Mouse (Mus musculus) forebrain, embryonic 16.5 days (tissue): ENCODE measurements at regions not wholly inside any gene's neighbourhood (a gene's known extent, or its start where the extent isn't known, plus 50 kb on each side); places are given as distances from the start of the nearest gene placed in this dataset.

ENCODE experiments used
- ATAC-seq: fragments of 200-750 bp; cut with Nextera tagmentation; 2 replicates; pipeline ENCODE4 v1.8.0; 2017; ENCODE audit warnings: mild to moderate bottlenecking, moderate library complexity
- H3K27ac ChIP-seq: fragments of 300-500 bp; sonication (generic); 2 replicates; pipeline ENCODE4 v1.5.1; 2014; ENCODE audit warnings: low read length, control low read depth
- H3K27me3 ChIP-seq: fragments of 300-500 bp; sonication (generic); replicated peaks from 2 replicates; pipeline ENCODE4 v1.6.1; 2014; ENCODE audit warnings: low read length; ENCODE audit not compliant: control insufficient read depth, insufficient read depth
- H3K36me3 ChIP-seq: fragments of 300-500 bp; sonication (generic); 2 replicates; pipeline ENCODE4 v1.6.1; 2014; ENCODE audit not compliant: control insufficient read depth, insufficient read depth
- H3K4me1 ChIP-seq: fragments of 300-500 bp; sonication (generic); replicated peaks from 2 replicates; pipeline ENCODE4 v1.6.1; 2014; ENCODE audit warnings: low read length; ENCODE audit not compliant: control insufficient read depth, insufficient read depth
- H3K4me2 ChIP-seq: fragments of 300-500 bp; sonication (generic); 2 replicates; pipeline ENCODE4 v1.6.1; 2014; ENCODE audit warnings: mild to moderate bottlenecking, low read length, control low read depth
- H3K4me3 ChIP-seq: fragments of 300-500 bp; sonication (generic); replicated peaks from 2 replicates; pipeline ENCODE4 v1.5.1; 2014; ENCODE audit warnings: mild to moderate bottlenecking, low read length, control low read depth
- H3K9ac ChIP-seq: fragments of 300-500 bp; sonication (generic); replicated peaks from 2 replicates; pipeline ENCODE4 v1.6.1; 2014; ENCODE audit warnings: low read depth, low read length, control low read depth
- H3K9me3 ChIP-seq: fragments of 300-500 bp; sonication (generic); 2 replicates; pipeline ENCODE4 v1.6.1; 2016; ENCODE audit warnings: low read length; ENCODE audit not compliant: control insufficient read depth
- WGBS: fragments of 180-500 bp; shearing (Covaris S2); extraction: QIAGEN DNeasy Blood & Tissue Kit; methylation state at CpG from one replicate; pipeline ENCODE4 v1.1.7; 2014; 5-methylcytosine and 5-hydroxymethylcytosine counted together

GRCm38 (mm10) chr3:147070972-147071371, 218.8 kb downstream of the Ttll7 start:
- no peak overlapping the region for H3K9ac ChIP-seq
- no peak overlapping the region for H3K4me2 ChIP-seq
- H3K27me3 ChIP-seq = no peaks in the 10 kb centered on the region
- no peak overlapping the region for H3K4me3 ChIP-seq
- H3K4me1 ChIP-seq = no peaks in the 10 kb centered on the region
- ATAC-seq = no peak
- no peaks in the 10 kb centered on the region for H3K9me3 ChIP-seq
- H3K27ac ChIP-seq = no peak overlapping the region
- 84% methylated on average over 2 of the region's 2 CpGs for WGBS
- H3K36me3 ChIP-seq = no peaks in the 10 kb centered on the region

- Histone ChIP-seq H3K4me3 (no peak overlapping the region), H3K36me3 (no peaks in the 10 kb centered on the region), H3K9me3 (no peaks in the 10 kb centered on the region), H3K4me2 (no peak overlapping the region), H3K27ac (no peak overlapping the region), H3K4me1 (peaks cover 21% of the 10 kb centered on the region), H3K27me3 (no peaks in the 10 kb centered on the region; the same call in 1 of the 2 replicates), H3K9ac (no peak overlapping the region)
- ATAC-seq = peak; percentile 37; the same call in 1 of the 2 replicates
- 25% methylated on average over 3 of the region's 3 CpGs for WGBS
Observed at GRCm38 (mm10) chr3:147080197-147080596, 228.0 kb downstream of the Ttll7 start.

- H3K27ac ChIP-seq = no peak overlapping the region
- 49% methylated on average over 4 of the region's 4 CpGs for WGBS
- no peaks in the 10 kb centered on the region; the same call in 1 of the 2 replicates for H3K27me3 ChIP-seq
- H3K4me1 ChIP-seq = peaks cover 21% of the 10 kb centered on the region
- H3K9me3 ChIP-seq = no peaks in the 10 kb centered on the region
- no peaks in the 10 kb centered on the region for H3K36me3 ChIP-seq
- H3K9ac ChIP-seq = no peak overlapping the region
- no peak overlapping the region for H3K4me3 ChIP-seq
- ATAC-seq = no peak
- H3K4me2 ChIP-seq = no peak overlapping the region
Observed at GRCm38 (mm10) chr3:147080768-147081448, 228.7 kb downstream of the Ttll7 start.

GRCm38 (mm10) chr3:147081763-147082162, 229.6 kb downstream of the Ttll7 start:
- Histone ChIP-seq H3K4me2 (no peak overlapping the region), H3K36me3 (no peaks in the 10 kb centered on the region), H3K4me1 (peaks cover 21% of the 10 kb centered on the region), H3K27me3 (no peaks in the 10 kb centered on the region; the same call in 1 of the 2 replicates), H3K9me3 (no peaks in the 10 kb centered on the region), H3K4me3 (no peak overlapping the region), H3K27ac (no peak overlapping the region), H3K9ac (no peak overlapping the region)
- ATAC-seq = no peak
- WGBS = 44% methylated on average over 9 of the region's 9 CpGs

GRCm38 (mm10) chr3:147082255-147082943, 230.2 kb downstream of the Ttll7 start:
- Histone ChIP-seq H3K27me3 (no peaks in the 10 kb centered on the region; the same call in 1 of the 2 replicates), H3K4me2 (no peak overlapping the region), H3K9me3 (no peaks in the 10 kb centered on the region), H3K36me3 (no peaks in the 10 kb centered on the region), H3K9ac (no peak overlapping the region), H3K4me3 (no peak overlapping the region), H3K4me1 (peaks cover 21% of the 10 kb centered on the region), H3K27ac (no peak overlapping the region)
- 10% methylated on average over 7 of the region's 7 CpGs for WGBS
- ATAC-seq = no peak

GRCm38 (mm10) chr3:147083374-147083773, 231.2 kb downstream of the Ttll7 start:
- Histone ChIP-seq H3K36me3 (no peaks in the 10 kb centered on the region), H3K9me3 (no peaks in the 10 kb centered on the region), H3K27ac (no peak overlapping the region), H3K4me1 (peaks cover 21% of the 10 kb centered on the region), H3K9ac (no peak overlapping the region), H3K27me3 (no peaks in the 10 kb centered on the region; the same call in 1 of the 2 replicates), H3K4me2 (peak overlapping the region; percentile 36), H3K4me3 (0 out of 2 replicates have a peak overlapping the region, but pooled peaks have one; percentile 3)
- WGBS = 9% methylated on average over 11 of the region's 11 CpGs
- ATAC-seq = 0 out of 2 replicates have a peak, but pooled peaks have one; percentile 13

GRCm38 (mm10) chr3:147083823-147084222, 231.7 kb downstream of the Ttll7 start:
- WGBS = 32% methylated on average over 4 of the region's 4 CpGs
- ATAC-seq = no peak
- no peaks in the 10 kb centered on the region; the same call in 1 of the 2 replicates for H3K27me3 ChIP-seq
- no peak overlapping the region for H3K4me3 ChIP-seq
- no peak overlapping the region for H3K27ac ChIP-seq
- H3K4me1 ChIP-seq = peaks cover 21% of the 10 kb centered on the region
- H3K9me3 ChIP-seq = no peaks in the 10 kb centered on the region
- no peak overlapping the region for H3K9ac ChIP-seq
- H3K4me2 ChIP-seq = peak overlapping the region; percentile 36; the same call in 1 of the 2 replicates
- no peaks in the 10 kb centered on the region for H3K36me3 ChIP-seq

GRCm38 (mm10) chr3:147084624-147085189, 232.5 kb downstream of the Ttll7 start:
- H3K27ac ChIP-seq = no peak overlapping the region
- no peak overlapping the region for H3K9ac ChIP-seq
- no peaks in the 10 kb centered on the region; the same call in 1 of the 2 replicates for H3K27me3 ChIP-seq
- H3K4me2 ChIP-seq = no peak overlapping the region
- ATAC-seq = no peak
- no peaks in the 10 kb centered on the region for H3K36me3 ChIP-seq
- H3K9me3 ChIP-seq = no peaks in the 10 kb centered on the region
- H3K4me1 ChIP-seq = peaks cover 21% of the 10 kb centered on the region
- 25% methylated on average over 9 of the region's 9 CpGs for WGBS
- no peak overlapping the region for H3K4me3 ChIP-seq

GRCm38 (mm10) chr3:147088171-147088570, 236.0 kb downstream of the Ttll7 start:
- Histone ChIP-seq H3K27ac (no peak overlapping the region), H3K4me3 (no peak overlapping the region), H3K36me3 (no peaks in the 10 kb centered on the region), H3K9me3 (no peaks in the 10 kb centered on the region), H3K4me1 (peaks cover 17% of the 10 kb centered on the region), H3K4me2 (no peak overlapping the region), H3K9ac (no peak overlapping the region), H3K27me3 (no peaks in the 10 kb centered on the region; the same call in 1 of the 2 replicates)
- 78% methylated on average over 6 of the region's 6 CpGs for WGBS
- no peak for ATAC-seq
